Mouse (Mus musculus) embryonic facial prominence, embryonic 12.5 days (tissue): ENCODE measurements around the gene Tmem97. TPM values are rescaled to one million over a fixed set of nuclear protein-coding genes. Genes with fewer than 3 reads are reported as not detected.
"Not testable (repeated sequence)": the region's sequence is repeated elsewhere in the genome, so short reads cannot be mapped to it uniquely, and the experiment has no call there.

Experiments used
- ATAC-seq: fragments of 200-750 bp; cut with Nextera tagmentation; 2 replicates; pipeline ENCODE4 v1.8.0; 2017; ENCODE audit not compliant: insufficient number of reproducible peaks, insufficient read depth, low FRiP score, low TSS enrichment
- H3K27ac ChIP-seq: fragments of 300-500 bp; sonication (generic); 2 replicates; pipeline ENCODE4 v1.5.1; 2016; ENCODE audit warnings: mild to moderate bottlenecking
- H3K27me3 ChIP-seq: fragments of 300-500 bp; sonication (generic); 2 replicates; pipeline ENCODE4 v1.6.1; 2016; ENCODE audit warnings: mild to moderate bottlenecking, moderate library complexity
- H3K36me3 ChIP-seq: fragments of 300-500 bp; sonication (generic); 2 replicates; pipeline ENCODE4 v1.6.1; 2016; ENCODE audit warnings: mild to moderate bottlenecking
- H3K4me1 ChIP-seq: fragments of 300-500 bp; sonication (generic); 2 replicates; pipeline ENCODE4 v1.6.1; 2016
- H3K4me2 ChIP-seq: fragments of 300-500 bp; sonication (generic); replicated peaks from 2 replicates; pipeline ENCODE4 v1.6.1; 2016; ENCODE audit warnings: mild to moderate bottlenecking, moderate library complexity
- H3K4me3 ChIP-seq: fragments of 300-500 bp; sonication (generic); 2 replicates; pipeline ENCODE4 v1.5.1; 2016; ENCODE audit warnings: mild to moderate bottlenecking
- H3K9ac ChIP-seq: fragments of 300-500 bp; sonication (generic); 2 replicates; pipeline ENCODE4 v1.6.1; 2016; ENCODE audit warnings: mild to moderate bottlenecking, moderate library complexity
- H3K9me3 ChIP-seq: fragments of 300-500 bp; sonication (generic); 2 replicates; pipeline ENCODE4 v1.6.1; 2016; ENCODE audit warnings: mild to moderate bottlenecking, moderate library complexity
- WGBS: fragments of 180-500 bp; shearing (Covaris S2); methylation state at CpG from one replicate; pipeline ENCODE4 v1.1.7; 2016; 5-methylcytosine and 5-hydroxymethylcytosine counted together
- polyA plus RNA-seq: library from polyadenylated mRNA; unstranded; fragments of >200 nt; fragmentation: Nextera tagmentation; extraction: Ambion mirVana; gene quantifications from 2 replicates; pipeline ENCODE4 v1.2.1, GENCODE M21; 2016

The Tmem97 gene
- polyA plus RNA-seq, 1 experiment from 2014 or later: 55.9 TPM

DNA sequence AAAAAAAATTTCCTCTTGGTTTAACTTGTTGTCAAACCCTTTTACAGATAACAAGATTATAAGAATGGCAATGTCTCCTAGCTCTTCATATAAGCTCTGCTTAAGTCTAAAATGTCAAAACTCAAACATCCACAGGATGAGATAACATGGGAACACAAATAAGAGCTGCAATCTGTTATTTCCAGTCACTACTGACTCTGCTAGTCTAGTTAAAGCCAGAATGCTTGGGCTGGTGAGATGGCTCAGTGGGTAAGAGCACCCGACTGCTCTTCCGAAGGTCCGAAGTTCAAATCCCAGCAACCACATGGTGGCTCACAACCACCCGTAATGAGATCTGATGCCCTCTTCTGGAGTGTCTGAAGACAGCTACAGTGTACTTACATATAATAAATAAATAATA, 23.5 kb upstream of the Tmem97 start:
- 91% methylated on average over 4 of the region's 4 CpGs for WGBS
- peaks cover 58% of the 10 kb centered on the region for H3K36me3 ChIP-seq
- H3K4me3 ChIP-seq, H3K27ac ChIP-seq, H3K9ac ChIP-seq, H3K4me2 ChIP-seq, ATAC-seq, H3K4me1 ChIP-seq, H3K27me3 ChIP-seq, H3K9me3 ChIP-seq: not testable (repeated sequence)

DNA sequence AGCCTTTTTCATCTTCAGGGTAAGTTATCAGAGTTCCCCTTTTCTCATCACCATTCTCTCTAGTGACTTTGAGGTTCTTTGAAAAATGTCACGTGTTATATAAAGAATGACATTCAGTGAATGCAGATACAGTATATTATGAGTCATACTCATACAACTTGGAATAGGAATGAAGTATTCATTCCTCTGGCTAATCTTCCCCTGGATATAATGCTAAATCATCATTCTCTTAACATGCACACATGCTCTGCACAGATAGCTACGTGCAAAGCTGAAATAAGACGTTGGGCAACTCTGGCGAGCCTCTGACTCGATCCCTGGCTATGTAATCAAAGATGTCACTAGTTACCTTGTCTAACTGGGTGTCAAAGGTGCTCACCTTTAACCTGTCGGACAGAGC, 21.3 kb upstream of the Tmem97 start:
- H3K9me3 ChIP-seq: no peaks in the 10 kb centered on the region
- no peak overlapping the region for H3K27ac ChIP-seq
- H3K27me3 ChIP-seq: no peaks in the 10 kb centered on the region
- H3K4me1 ChIP-seq: no peaks in the 10 kb centered on the region
- no peak overlapping the region for H3K4me3 ChIP-seq
- 89% methylated on average over 6 of the region's 6 CpGs for WGBS
- no peak overlapping the region for H3K9ac ChIP-seq
- ATAC-seq: no peak
- no peak overlapping the region for H3K4me2 ChIP-seq
- peaks cover 53% of the 10 kb centered on the region for H3K36me3 ChIP-seq

DNA sequence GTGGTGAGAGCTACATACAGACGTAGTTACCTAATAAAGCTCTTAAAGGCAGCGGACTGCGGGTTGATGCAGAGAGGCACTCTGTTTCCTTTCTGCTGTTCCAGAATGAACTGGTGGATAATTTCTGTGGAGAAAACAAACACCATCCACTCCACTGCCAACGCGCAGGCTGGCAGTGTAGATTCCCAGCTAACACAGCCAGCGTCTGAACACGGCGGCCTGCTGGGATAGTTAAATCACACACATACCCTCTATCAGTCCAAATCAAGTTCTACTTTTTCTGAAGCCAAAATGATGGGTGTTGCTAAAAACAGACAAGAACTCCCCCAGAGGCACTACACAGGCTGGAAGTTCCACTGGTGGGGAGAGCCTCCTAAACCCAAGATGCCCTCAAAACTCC, 20.9 kb upstream of the Tmem97 start:
- no peak overlapping the region for H3K27ac ChIP-seq
- H3K9me3 ChIP-seq: no peaks in the 10 kb centered on the region
- H3K4me3 ChIP-seq: no peak overlapping the region
- WGBS: 93% methylated on average over 8 of the region's 8 CpGs
- ATAC-seq: no peak
- H3K9ac ChIP-seq: no peak overlapping the region
- H3K4me1 ChIP-seq: no peaks in the 10 kb centered on the region
- no peak overlapping the region for H3K4me2 ChIP-seq
- peaks cover 49% of the 10 kb centered on the region for H3K36me3 ChIP-seq
- H3K27me3 ChIP-seq: no peaks in the 10 kb centered on the region

DNA sequence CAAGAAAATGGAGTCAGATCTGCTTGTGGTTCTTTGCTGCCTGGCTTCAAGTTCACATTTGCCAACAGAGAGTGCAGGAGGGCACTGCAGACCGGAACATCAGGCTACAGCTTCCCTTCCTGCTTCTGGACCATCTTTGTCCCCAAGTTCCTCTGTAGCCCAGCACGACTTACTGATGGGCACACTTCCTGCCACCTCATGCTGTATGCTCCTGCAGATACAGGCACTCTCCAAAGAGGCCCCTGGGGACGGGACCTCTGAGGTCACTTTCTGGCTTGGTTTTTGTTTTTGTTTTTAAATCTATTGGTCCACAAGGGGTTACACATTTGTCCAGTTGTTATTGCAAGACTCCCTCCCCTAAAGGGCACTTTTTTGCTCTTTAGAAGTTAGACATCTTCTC, 19.2 kb upstream of the Tmem97 start:
- H3K27ac ChIP-seq: no peak overlapping the region
- no peaks in the 10 kb centered on the region for H3K4me1 ChIP-seq
- H3K36me3 ChIP-seq: peaks cover 43% of the 10 kb centered on the region
- no peak for ATAC-seq
- H3K4me3 ChIP-seq: no peak overlapping the region
- no peaks in the 10 kb centered on the region for H3K9me3 ChIP-seq
- no peak overlapping the region for H3K9ac ChIP-seq
- H3K27me3 ChIP-seq: no peaks in the 10 kb centered on the region
- WGBS: 52% methylated on average over 3 of the region's 3 CpGs
- H3K4me2 ChIP-seq: no peak overlapping the region

DNA sequence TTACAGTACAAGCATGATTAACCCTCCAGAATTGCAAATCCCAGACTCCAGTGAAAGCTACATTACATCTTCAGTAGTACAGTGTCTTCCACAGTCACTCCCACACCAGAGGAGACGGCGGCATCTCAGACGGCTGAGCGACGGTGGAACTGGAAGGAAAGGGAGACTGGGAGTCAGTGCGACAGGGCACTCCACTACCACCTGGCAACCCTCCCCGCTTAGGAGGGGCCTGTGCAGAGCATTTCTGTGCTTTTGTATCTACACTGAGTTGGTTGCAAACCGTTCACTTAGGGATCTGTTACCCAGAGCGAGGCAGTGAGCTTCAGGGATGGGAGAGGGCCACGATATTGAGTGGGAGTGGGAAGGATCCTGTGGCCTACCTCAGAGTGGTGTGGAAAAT, 18.2 kb upstream of the Tmem97 start:
- Histone ChIP-seq H3K4me2 (no peak overlapping the region), H3K27ac (no peak overlapping the region), H3K9ac (no peak overlapping the region), H3K36me3 (peaks cover 39% of the 10 kb centered on the region), H3K4me1 (no peaks in the 10 kb centered on the region), H3K4me3 (no peak overlapping the region), H3K27me3 (no peaks in the 10 kb centered on the region), H3K9me3 (no peaks in the 10 kb centered on the region)
- 86% methylated on average over 10 of the region's 10 CpGs for WGBS
- no peak for ATAC-seq

DNA sequence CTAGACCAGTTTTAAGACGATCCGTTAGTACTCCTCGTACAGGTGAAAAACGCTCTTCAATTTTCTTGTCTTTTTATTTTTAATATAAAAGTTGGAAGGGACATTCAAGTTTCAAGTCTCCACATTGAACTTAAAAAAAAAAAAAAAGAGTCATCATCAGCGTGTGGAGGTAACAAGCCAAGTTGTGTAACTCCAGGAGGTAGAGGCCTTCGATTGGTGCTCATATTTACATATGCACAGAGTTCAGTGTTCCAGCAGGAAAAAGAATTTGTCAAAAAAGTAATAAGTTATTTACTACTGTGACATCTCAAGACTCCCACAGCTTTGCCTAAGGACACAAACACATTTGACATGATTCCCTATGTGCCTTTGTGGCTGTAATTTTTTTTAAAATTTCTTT, 17.0 kb upstream of the Tmem97 start:
- Histone ChIP-seq H3K4me1 (no peaks in the 10 kb centered on the region), H3K4me3 (no peak overlapping the region), H3K9me3 (no peaks in the 10 kb centered on the region), H3K4me2 (no peak overlapping the region), H3K27ac (no peak overlapping the region), H3K36me3 (peaks cover 32% of the 10 kb centered on the region), H3K27me3 (no peaks in the 10 kb centered on the region), H3K9ac (no peak overlapping the region)
- ATAC-seq: no peak
- 95% methylated on average over 6 of the region's 6 CpGs for WGBS

DNA sequence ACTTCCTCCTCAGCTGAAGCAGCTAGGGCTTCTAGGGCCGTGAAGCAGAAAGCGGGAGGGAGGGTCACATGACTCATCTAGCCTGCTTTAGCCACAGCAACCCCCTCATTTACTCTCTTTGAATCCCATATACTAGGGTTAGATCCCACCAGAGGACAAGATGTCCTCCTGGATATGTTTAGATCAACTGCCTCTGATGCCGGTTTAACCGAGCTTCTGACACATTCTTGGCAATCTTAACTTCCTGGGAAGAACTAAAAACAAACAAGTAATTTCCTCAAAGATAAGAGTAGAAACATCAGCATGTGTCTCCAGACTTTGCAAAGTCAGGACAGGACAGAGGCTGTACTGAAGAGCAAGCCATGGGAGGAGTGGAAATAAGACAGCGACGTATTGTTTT, 16.2 kb upstream of the Tmem97 start:
- WGBS: 59% methylated on average over 6 of the region's 6 CpGs
- H3K9ac ChIP-seq: no peak overlapping the region

DNA sequence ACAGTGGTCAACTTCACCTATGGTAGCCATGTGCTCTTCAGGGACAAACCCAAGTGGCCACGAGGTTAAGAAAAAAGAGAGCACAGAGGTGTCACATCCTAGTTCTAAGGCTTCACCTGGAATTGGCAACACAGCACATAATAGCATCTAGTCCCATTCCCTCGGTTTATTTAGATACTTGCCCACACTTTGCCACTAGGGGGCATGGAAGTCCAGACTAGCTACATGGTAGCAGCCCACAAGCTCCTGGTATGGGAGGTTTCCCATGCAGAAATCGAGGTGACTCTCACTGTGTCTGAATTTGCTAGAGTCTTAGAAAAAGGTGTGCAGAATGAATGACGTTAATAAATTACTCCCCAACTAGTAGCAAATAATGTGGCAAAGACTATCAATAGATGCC, 9.9 kb upstream of the Tmem97 start:
- Histone ChIP-seq H3K9ac (no peak overlapping the region), H3K4me3 (no peak overlapping the region), H3K4me1 (no peaks in the 10 kb centered on the region), H3K27me3 (no peaks in the 10 kb centered on the region), H3K4me2 (no peak overlapping the region), H3K9me3 (no peaks in the 10 kb centered on the region), H3K36me3 (no peaks in the 10 kb centered on the region), H3K27ac (no peak overlapping the region)
- no peak for ATAC-seq
- WGBS: 18% methylated on average over 4 of the region's 4 CpGs

More for the DNA sequence above, 16.2 kb upstream of the Tmem97 start:
- Histone ChIP-seq H3K27me3 (no peaks in the 10 kb centered on the region), H3K4me1 (no peaks in the 10 kb centered on the region), H3K4me2 (no peak overlapping the region), H3K27ac (no peak overlapping the region), H3K9me3 (no peaks in the 10 kb centered on the region), H3K4me3 (no peak overlapping the region), H3K36me3 (peaks cover 24% of the 10 kb centered on the region)
- no peak for ATAC-seq

DNA sequence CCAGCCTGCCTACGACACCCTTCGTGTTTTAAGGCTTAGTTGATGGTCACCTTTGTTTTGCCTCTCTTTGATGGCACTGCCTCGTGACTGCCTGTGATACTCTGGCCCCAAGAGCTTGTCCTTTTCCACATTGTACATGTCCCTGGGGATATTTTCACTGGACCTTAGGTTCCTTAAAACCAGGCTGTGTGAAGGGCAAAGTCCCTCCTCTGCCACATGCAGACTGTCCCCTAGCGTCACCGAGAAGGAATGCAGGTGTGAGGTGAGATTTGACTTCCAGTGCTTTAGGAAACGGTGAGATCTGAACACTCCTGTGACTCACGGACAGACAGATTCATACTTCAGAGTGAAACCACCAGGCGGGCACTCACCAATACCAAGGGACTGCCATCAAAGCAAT, 6.7 kb upstream of the Tmem97 start:
- no peak overlapping the region for H3K4me3 ChIP-seq
- no peak for ATAC-seq
- H3K36me3 ChIP-seq: no peaks in the 10 kb centered on the region
- H3K4me1 ChIP-seq: no peaks in the 10 kb centered on the region
- H3K9ac ChIP-seq: no peak overlapping the region
- H3K9me3 ChIP-seq: 0 out of 2 replicates have a peak, but pooled peaks cover 2% of the 10 kb centered on the region
- WGBS: 49% methylated on average over 8 of the region's 8 CpGs
- H3K27ac ChIP-seq: no peak overlapping the region
- no peak overlapping the region for H3K4me2 ChIP-seq
- H3K27me3 ChIP-seq: no peaks in the 10 kb centered on the region

DNA sequence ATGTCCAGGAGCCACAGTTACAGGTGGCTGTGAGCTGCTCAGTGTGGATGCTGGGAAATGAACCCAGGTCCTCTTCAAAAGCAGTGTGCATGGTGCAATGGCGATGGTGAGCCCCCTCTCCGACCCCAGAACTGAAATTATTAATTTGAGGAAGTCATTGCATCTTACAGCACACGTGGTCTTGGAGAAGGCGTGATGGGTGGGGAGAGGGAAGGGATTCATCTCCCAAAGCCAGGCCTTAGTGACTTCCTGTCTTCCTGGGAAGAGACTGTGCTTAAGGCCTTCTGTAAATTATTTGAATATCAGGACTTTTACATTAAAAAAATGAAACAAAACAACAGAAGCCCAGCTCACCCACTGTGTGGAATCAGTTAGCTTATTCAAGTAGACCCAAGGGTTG, 5.5 kb upstream of the Tmem97 start:
- ATAC-seq: no peak
- Histone ChIP-seq H3K36me3 (no peaks in the 10 kb centered on the region), H3K4me1 (no peaks in the 10 kb centered on the region), H3K9ac (no peak overlapping the region), H3K4me2 (no peak overlapping the region), H3K4me3 (no peak overlapping the region), H3K9me3 (0 out of 2 replicates have a peak, but pooled peaks cover 2% of the 10 kb centered on the region), H3K27ac (no peak overlapping the region), H3K27me3 (no peaks in the 10 kb centered on the region)
- WGBS: 76% methylated on average over 4 of the region's 4 CpGs

DNA sequence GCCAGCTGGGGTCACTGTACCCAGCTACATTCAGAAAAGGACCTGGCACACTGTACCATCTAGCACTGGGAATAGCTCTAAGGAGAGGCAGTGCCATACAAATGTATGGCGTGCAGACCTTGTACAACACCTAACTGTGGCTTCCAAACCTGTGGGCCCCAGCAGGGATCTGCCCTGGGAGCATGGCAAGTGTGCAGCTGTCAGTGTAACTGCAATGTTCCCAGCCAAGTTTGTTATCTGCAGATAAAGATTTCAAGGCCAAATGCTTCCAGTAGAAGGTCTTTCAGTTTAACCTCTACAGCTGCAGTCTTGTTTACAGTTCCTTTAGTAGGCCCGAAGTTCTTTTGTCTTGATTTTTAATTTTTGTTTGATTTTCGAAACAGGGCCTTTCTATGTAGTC, 5.0 kb upstream of the Tmem97 start:
- Histone ChIP-seq H3K4me2 (no peak overlapping the region), H3K27me3 (no peaks in the 10 kb centered on the region), H3K4me3 (no peak overlapping the region), H3K27ac (no peak overlapping the region), H3K9me3 (0 out of 2 replicates have a peak, but pooled peaks cover 2% of the 10 kb centered on the region), H3K4me1 (no peaks in the 10 kb centered on the region), H3K36me3 (no peaks in the 10 kb centered on the region), H3K9ac (no peak overlapping the region)
- ATAC-seq: no peak
- 82% methylated on average over 3 of the region's 3 CpGs for WGBS

DNA sequence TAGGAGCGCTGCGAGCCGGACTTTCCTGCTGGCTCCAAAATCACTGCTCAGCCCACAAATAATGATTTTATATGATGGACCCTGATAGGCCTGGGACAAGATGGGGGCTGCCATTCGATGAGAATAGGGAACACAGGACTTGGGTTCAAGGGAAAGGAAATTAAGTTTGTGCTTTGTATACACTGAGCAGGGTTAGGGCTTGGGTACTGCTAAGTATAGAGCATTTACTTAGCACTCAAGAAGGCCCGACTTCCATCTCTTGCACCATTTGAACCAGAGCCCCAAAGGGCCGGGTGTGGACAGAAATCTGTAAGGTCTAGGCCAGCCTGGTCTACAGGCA, 452 bp upstream of the Tmem97 start:
- Histone ChIP-seq H3K4me2 (peak overlapping the region; percentile 72), H3K4me1 (peaks cover 12% of the 10 kb centered on the region), H3K27ac (peak overlapping the region; percentile 61), H3K4me3 (peak overlapping the region; percentile 70), H3K9ac (peak overlapping the region; percentile 43), H3K9me3 (0 out of 2 replicates have a peak, but pooled peaks cover 2% of the 10 kb centered on the region), H3K27me3 (no peaks in the 10 kb centered on the region), H3K36me3 (no peaks in the 10 kb centered on the region)
- 34% methylated on average over 6 of the region's 6 CpGs for WGBS
- peak; percentile 53; the same call in 1 of the 2 replicates for ATAC-seq

DNA sequence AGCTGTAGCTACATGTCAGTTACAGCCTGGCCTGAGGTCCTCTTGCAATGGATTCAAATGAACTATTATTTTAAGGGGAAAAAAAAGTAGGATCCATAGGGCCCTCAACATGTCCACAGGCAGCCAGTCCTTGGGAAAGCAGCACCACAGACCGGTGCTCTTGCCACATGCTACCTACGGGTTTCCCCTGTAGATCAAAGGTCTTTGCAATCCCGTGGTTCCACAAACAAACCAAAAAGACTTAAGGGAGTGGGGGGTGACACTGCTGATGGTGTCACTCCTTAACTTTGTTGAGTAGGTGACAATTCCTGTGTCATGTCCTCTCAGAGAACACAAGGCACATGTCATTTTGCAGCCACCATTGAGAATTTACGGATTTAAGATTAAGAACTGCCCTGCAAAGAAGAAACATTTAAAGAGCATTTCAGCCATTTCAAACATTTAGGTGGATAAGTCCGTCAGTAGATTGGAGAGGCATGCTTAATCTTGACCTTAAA, 1.0 kb downstream of the Tmem97 start:
- ATAC-seq: no peak
- WGBS: 11% methylated on average over 5 of the region's 5 CpGs
- H3K27ac ChIP-seq: no peak overlapping the region

More for the DNA sequence above, 1.0 kb downstream of the Tmem97 start:
- Histone ChIP-seq H3K9me3 (0 out of 2 replicates have a peak, but pooled peaks cover 2% of the 10 kb centered on the region), H3K27me3 (no peaks in the 10 kb centered on the region), H3K4me1 (peaks cover 12% of the 10 kb centered on the region), H3K9ac (peak overlapping the region; percentile 73; the same call in 1 of the 2 replicates), H3K36me3 (peaks cover 5% of the 10 kb centered on the region), H3K4me3 (peak overlapping the region; percentile 70), H3K4me2 (peak overlapping the region; percentile 72)
